Mouse (Mus musculus): ENCODE measurements around the gene Angptl7. TPM values are rescaled to one million over a fixed set of nuclear protein-coding genes. Genes with fewer than 3 reads are reported as not detected.
A peak's percentile ranks its signal among the peaks of the same experiment; 100 is the strongest.

The Angptl7 gene
- polyA plus RNA-seq, 1 experiment: 2.4 TPM

GRCm38 (mm10) chr4:148515313-148515712 lies 15.1 kb upstream of the Angptl7 start:
- Histone ChIP-seq H3K36me3 (ENCODE audit: control insufficient read depth, insufficient read depth, low read length) (peaks cover 12% of the 10 kb centered on the region), H3K27me3 (ENCODE audit: control insufficient read depth, insufficient read depth, low read length) (no peaks in the 10 kb centered on the region), H3K4me3 (ENCODE audit: control insufficient read depth, insufficient read depth, low read length) (no peak overlapping the region), H3K27ac (ENCODE audit: control insufficient read depth, insufficient read depth, low read length) (no peak overlapping the region), H3K4me1 (replicated peaks; ENCODE audit: control insufficient read depth, insufficient read depth, low read length) (peaks cover 4% of the 10 kb centered on the region; the same call in 1 of the 2 replicates)
- DNase-seq: peak; percentile 33
- WGBS: 95% methylated on average over 2 of the region's 2 CpGs
- TF ChIP-seq POLR2A (IDR thresholded peaks at IDR 0.05; ENCODE audit: control insufficient read depth, extremely low read depth, insufficient read depth, low read length, poor library complexity) (no peak), CTCF (IDR thresholded peaks at IDR 0.05; ENCODE audit: borderline replicate concordance, control insufficient read depth, extremely low read depth, insufficient read depth, low read length, poor library complexity) (no peak)

GRCm38 (mm10) chr4:148513021-148513559 lies 12.8 kb upstream of the Angptl7 start:
- DNase-seq: no peak

GRCm38 (mm10) chr4:148511334-148511733 lies 11.1 kb upstream of the Angptl7 start:
- Histone ChIP-seq H3K27me3 (ENCODE audit: control insufficient read depth, insufficient read depth, low read length) (no peaks in the 10 kb centered on the region), H3K4me3 (ENCODE audit: control insufficient read depth, insufficient read depth, low read length) (no peak overlapping the region)
- WGBS: 95% methylated on average over 4 of the region's 4 CpGs

More at GRCm38 (mm10) chr4:148513021-148513559, 12.8 kb upstream of the Angptl7 start:
- TF ChIP-seq POLR2A (IDR thresholded peaks at IDR 0.05; ENCODE audit: control insufficient read depth, extremely low read depth, insufficient read depth, low read length, poor library complexity): no peak
- no peak for TF ChIP-seq CTCF (IDR thresholded peaks at IDR 0.05; ENCODE audit: borderline replicate concordance, control insufficient read depth, extremely low read depth, insufficient read depth, low read length, poor library complexity)
- WGBS: 87% methylated on average over 6 of the region's 6 CpGs
- H3K4me3 ChIP-seq (ENCODE audit: control insufficient read depth, insufficient read depth, low read length): no peak overlapping the region
- peaks cover 13% of the 10 kb centered on the region for H3K4me1 ChIP-seq (replicated peaks; ENCODE audit: control insufficient read depth, insufficient read depth, low read length)
- H3K27ac ChIP-seq (ENCODE audit: control insufficient read depth, insufficient read depth, low read length): no peak overlapping the region
- H3K27me3 ChIP-seq (ENCODE audit: control insufficient read depth, insufficient read depth, low read length): no peaks in the 10 kb centered on the region
- H3K36me3 ChIP-seq (ENCODE audit: control insufficient read depth, insufficient read depth, low read length): peaks cover 4% of the 10 kb centered on the region

GRCm38 (mm10) chr4:148510691-148511090 lies 10.4 kb upstream of the Angptl7 start:
- H3K27ac ChIP-seq (ENCODE audit: control insufficient read depth, insufficient read depth, low read length): no peak overlapping the region
- H3K36me3 ChIP-seq (ENCODE audit: control insufficient read depth, insufficient read depth, low read length): peaks cover 4% of the 10 kb centered on the region; the same call in 1 of the 2 replicates
- H3K4me3 ChIP-seq (ENCODE audit: control insufficient read depth, insufficient read depth, low read length): no peak overlapping the region
- 97% methylated on average over 4 of the region's 4 CpGs for WGBS
- DNase-seq: no peak
- H3K27me3 ChIP-seq (ENCODE audit: control insufficient read depth, insufficient read depth, low read length): no peaks in the 10 kb centered on the region
- peaks cover 13% of the 10 kb centered on the region for H3K4me1 ChIP-seq (replicated peaks; ENCODE audit: control insufficient read depth, insufficient read depth, low read length)
- TF ChIP-seq CTCF (IDR thresholded peaks at IDR 0.05; ENCODE audit: borderline replicate concordance, control insufficient read depth, extremely low read depth, insufficient read depth, low read length, poor library complexity) (no peak), POLR2A (IDR thresholded peaks at IDR 0.05; ENCODE audit: control insufficient read depth, extremely low read depth, insufficient read depth, low read length, poor library complexity) (no peak)

More at GRCm38 (mm10) chr4:148511334-148511733, 11.1 kb upstream of the Angptl7 start:
- H3K27ac ChIP-seq (ENCODE audit: control insufficient read depth, insufficient read depth, low read length): no peak overlapping the region
- TF ChIP-seq CTCF (IDR thresholded peaks at IDR 0.05; ENCODE audit: borderline replicate concordance, control insufficient read depth, extremely low read depth, insufficient read depth, low read length, poor library complexity): no peak
- no peak for TF ChIP-seq POLR2A (IDR thresholded peaks at IDR 0.05; ENCODE audit: control insufficient read depth, extremely low read depth, insufficient read depth, low read length, poor library complexity)
- H3K36me3 ChIP-seq (ENCODE audit: control insufficient read depth, insufficient read depth, low read length): peaks cover 4% of the 10 kb centered on the region; the same call in 1 of the 2 replicates
- peaks cover 13% of the 10 kb centered on the region for H3K4me1 ChIP-seq (replicated peaks; ENCODE audit: control insufficient read depth, insufficient read depth, low read length)
- DNase-seq: no peak

GRCm38 (mm10) chr4:148509450-148510084 lies 9.3 kb upstream of the Angptl7 start:
- Histone ChIP-seq H3K4me3 (ENCODE audit: control insufficient read depth, insufficient read depth, low read length) (no peak overlapping the region), H3K4me1 (replicated peaks; ENCODE audit: control insufficient read depth, insufficient read depth, low read length) (peaks cover 13% of the 10 kb centered on the region), H3K27me3 (ENCODE audit: control insufficient read depth, insufficient read depth, low read length) (no peaks in the 10 kb centered on the region), H3K36me3 (ENCODE audit: control insufficient read depth, insufficient read depth, low read length) (peaks cover 4% of the 10 kb centered on the region; the same call in 1 of the 2 replicates), H3K27ac (ENCODE audit: control insufficient read depth, insufficient read depth, low read length) (peak overlapping the region; percentile 38; the same call in 1 of the 2 replicates)
- 18% methylated on average over 8 of the region's 8 CpGs for WGBS
- TF ChIP-seq CTCF (IDR thresholded peaks at IDR 0.05; ENCODE audit: borderline replicate concordance, control insufficient read depth, extremely low read depth, insufficient read depth, low read length, poor library complexity): no peak
- no peak for TF ChIP-seq POLR2A (IDR thresholded peaks at IDR 0.05; ENCODE audit: control insufficient read depth, extremely low read depth, insufficient read depth, low read length, poor library complexity)
- no peak for DNase-seq

- no peak overlapping the region for H3K4me3 ChIP-seq (ENCODE audit: control insufficient read depth, insufficient read depth, low read length)
- DNase-seq: no peak
- 98% methylated on average over 14 of the region's 14 CpGs for WGBS
- H3K27me3 ChIP-seq (ENCODE audit: control insufficient read depth, insufficient read depth, low read length): no peaks in the 10 kb centered on the region
- no peak overlapping the region for H3K27ac ChIP-seq (ENCODE audit: control insufficient read depth, insufficient read depth, low read length)
- TF ChIP-seq POLR2A (IDR thresholded peaks at IDR 0.05; ENCODE audit: control insufficient read depth, extremely low read depth, insufficient read depth, low read length, poor library complexity): no peak
- no peak for TF ChIP-seq CTCF (IDR thresholded peaks at IDR 0.05; ENCODE audit: borderline replicate concordance, control insufficient read depth, extremely low read depth, insufficient read depth, low read length, poor library complexity)
- H3K36me3 ChIP-seq (ENCODE audit: control insufficient read depth, insufficient read depth, low read length): peaks cover 4% of the 10 kb centered on the region; the same call in 1 of the 2 replicates
- peaks cover 13% of the 10 kb centered on the region for H3K4me1 ChIP-seq (replicated peaks; ENCODE audit: control insufficient read depth, insufficient read depth, low read length)
These were observed 8.0 kb upstream of the Angptl7 start for GRCm38 (mm10) chr4:148508084-148508849.
